Comparison of ENCODE assay signal across 7 mouse cellular contexts in the genomic region with DNA sequence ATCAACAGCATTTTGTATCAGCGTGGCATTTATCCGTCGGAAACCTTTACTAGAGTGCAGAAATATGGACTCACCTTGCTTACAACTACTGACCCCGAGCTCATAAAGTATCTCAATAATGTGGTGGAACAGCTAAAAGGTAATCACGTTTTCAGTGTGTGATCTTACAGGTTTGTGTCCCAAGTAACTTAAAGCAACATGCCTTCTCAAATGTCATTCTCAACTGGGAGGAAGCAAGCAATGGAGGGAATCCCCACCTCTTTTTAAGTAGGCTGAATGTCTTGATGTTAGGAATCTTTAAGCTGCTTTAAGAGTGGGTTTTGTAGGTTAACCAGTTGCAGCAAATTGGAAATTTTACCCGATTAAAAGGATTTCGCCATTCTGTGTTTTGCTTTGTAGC. TPM values are rescaled to one million over a fixed set of nuclear protein-coding genes. Genes with fewer than 3 reads are reported as not detected.
DNase-seq lines count a peak whose midpoint lies in the region; ATAC-seq and TF ChIP-seq lines count a peak whose summit lies in the region.

No protein-coding gene starts in this region.

- TF ChIP-seq CTCF in lung, postnatal 0 days (IDR thresholded peaks at IDR 0.05) = no peak
- TF ChIP-seq CTCF in embryonic fibroblast, embryonic 13.5 days (IDR thresholded peaks at IDR 0.05; ENCODE audit: borderline replicate concordance, insufficient read depth, low read length) = no peak

- TF ChIP-seq EP300 in lung, postnatal 0 days (IDR thresholded peaks at IDR 0.05) = no peak

- DNase-seq in lung, postnatal 0 days (ENCODE audit: low spot score) = no peak
- no peak for DNase-seq in lung, postnatal 10 days
- no peak for DNase-seq in limb, embryonic 14.5 days (ENCODE audit: low spot score)
- DNase-seq in cerebellum, postnatal 10 days = no peak
- no peak for DNase-seq in right cerebral cortex, adult 18-20 months

- H3K27me3 ChIP-seq in lung, postnatal 0 days (replicated peaks; ENCODE audit: insufficient read depth, low read length) = no peaks in the 10 kb centered on the region
- H3K27me3 ChIP-seq in limb, embryonic 14.5 days (ENCODE audit: control insufficient read depth, insufficient read depth, low read length) = no peaks in the 10 kb centered on the region
- no peaks in the 10 kb centered on the region for H3K27me3 ChIP-seq in stomach, embryonic 16.5 days (ENCODE audit: control insufficient read depth, insufficient read depth, low read length)

- ATAC-seq in lung, postnatal 0 days = no peak
- no peak for ATAC-seq in limb, embryonic 14.5 days (ENCODE audit: low FRiP score, low read depth)
- no peak for ATAC-seq in stomach, embryonic 16.5 days (ENCODE audit: insufficient read depth, low FRiP score)

- no peaks in the 10 kb centered on the region for H3K36me3 ChIP-seq in lung, postnatal 0 days (ENCODE audit: insufficient read depth, low read length)
- peaks cover 16% of the 10 kb centered on the region for H3K36me3 ChIP-seq in limb, embryonic 14.5 days (ENCODE audit: control insufficient read depth, insufficient read depth, low read length)
- no peaks in the 10 kb centered on the region for H3K36me3 ChIP-seq in stomach, embryonic 16.5 days (ENCODE audit: control insufficient read depth, insufficient read depth, low read length)

- H3K9ac ChIP-seq in lung, postnatal 0 days (replicated peaks; ENCODE audit: low read depth) = peak overlapping the region; percentile 39; the same call in 1 of the 2 replicates
- H3K9ac ChIP-seq in limb, embryonic 14.5 days (ENCODE audit: low read depth, low read length, severe bottlenecking) = peak overlapping the region; percentile 73
- peak overlapping the region; percentile 85 for H3K9ac ChIP-seq in stomach, embryonic 16.5 days (ENCODE audit: low read length)

- 10% methylated on average over 7 of the region's 7 CpGs for whole genome bisulfite sequencing in lung, postnatal 0 days
- WGBS in limb, embryonic 14.5 days = 12% methylated on average over 7 of the region's 7 CpGs
- WGBS in stomach, embryonic 16.5 days = 12% methylated on average over 7 of the region's 7 CpGs

- peak overlapping the region; percentile 78 for H3K4me3 ChIP-seq in lung, postnatal 0 days (ENCODE audit: low read depth, low read length)
- H3K4me3 ChIP-seq in embryonic fibroblast, embryonic 13.5 days (ENCODE audit: insufficient read depth, low read length) = peak overlapping the region; percentile 93
- peak overlapping the region; percentile 74 for H3K4me3 ChIP-seq in limb, embryonic 14.5 days (replicated peaks; ENCODE audit: low read length)
- peak overlapping the region; percentile 82 for H3K4me3 ChIP-seq in stomach, embryonic 16.5 days (replicated peaks; ENCODE audit: low read length)

- no peaks in the 10 kb centered on the region; the same call in 1 of the 2 replicates for H3K4me1 ChIP-seq in lung, postnatal 0 days (ENCODE audit: insufficient read depth, low read depth, low read length)
- H3K4me1 ChIP-seq in embryonic fibroblast, embryonic 13.5 days (ENCODE audit: control insufficient read depth, insufficient read depth, low read length) = peaks cover 3% of the 10 kb centered on the region; the same call in 1 of the 2 replicates
- H3K4me1 ChIP-seq in limb, embryonic 14.5 days (ENCODE audit: control insufficient read depth, insufficient read depth, low read length) = peaks cover 13% of the 10 kb centered on the region
- H3K4me1 ChIP-seq in stomach, embryonic 16.5 days (ENCODE audit: control insufficient read depth, insufficient read depth, low read length) = peaks cover 15% of the 10 kb centered on the region

- peak overlapping the region; percentile 63 for H3K27ac ChIP-seq in lung, postnatal 0 days (ENCODE audit: low read length)
- peak overlapping the region; percentile 64 for H3K27ac ChIP-seq in embryonic fibroblast, embryonic 13.5 days (ENCODE audit: insufficient read depth, low read length)
- H3K27ac ChIP-seq in limb, embryonic 14.5 days (replicated peaks; ENCODE audit: low read depth, low read length) = peak overlapping the region; percentile 77; the same call in 1 of the 2 replicates
- H3K27ac ChIP-seq in stomach, embryonic 16.5 days (ENCODE audit: low read length) = peak overlapping the region; percentile 93; the same call in 1 of the 2 replicates

- H3K9me3 ChIP-seq in lung, postnatal 0 days (ENCODE audit: low read length) = no peaks in the 10 kb centered on the region
- no peaks in the 10 kb centered on the region for H3K9me3 ChIP-seq in limb, embryonic 14.5 days (ENCODE audit: control insufficient read depth, low read length)
- H3K9me3 ChIP-seq in stomach, embryonic 16.5 days (replicated peaks; ENCODE audit: control insufficient read depth, low read length) = no peaks in the 10 kb centered on the region

- H3K4me2 ChIP-seq in lung, postnatal 0 days (replicated peaks; ENCODE audit: low read depth, low read length) = peak overlapping the region; percentile 87
- peak overlapping the region; percentile 72 for H3K4me2 ChIP-seq in limb, embryonic 14.5 days (replicated peaks; ENCODE audit: low read depth, low read length, severe bottlenecking)
- H3K4me2 ChIP-seq in stomach, embryonic 16.5 days (ENCODE audit: low read depth, low read length) = peak overlapping the region; percentile 76

- TF ChIP-seq POLR2A in embryonic fibroblast, embryonic 13.5 days (IDR thresholded peaks at IDR 0.05; ENCODE audit: low read depth, low read length) = no peak
- TF ChIP-seq POLR2A in limb, embryonic 14.5 days (IDR thresholded peaks at IDR 0.05; ENCODE audit: borderline replicate concordance, extremely low read depth, insufficient read depth, insufficient read length) = no peak

RNA-seq across cellular contexts. Expression of gene Mad2l1, which starts 0.8 kb away (rescaled TPM):
- 12.6 and 15.0 TPM in 2 replicates for polyA plus RNA-seq in lung, postnatal 0 days (2015; fragmentation: Nextera tagmentation; extraction: Ambion mirVana)
- 57.7 and 62.6 TPM in 2 replicates for polyA plus RNA-seq in embryonic fibroblast, embryonic 13.5 days (2011; ENCODE audit: insufficient read length, low read depth, missing spikeins)
- polyA plus RNA-seq in limb, embryonic 14.5 days (2012; rRNA removed) = 52.7 and 65.6 TPM in 2 replicates
- polyA plus RNA-seq in limb, embryonic 14.5 days (2014; fragmentation: Nextera tagmentation; extraction: Ambion mirVana) = 72.3 and 72.4 TPM in 2 replicates
- polyA plus RNA-seq in stomach, embryonic 16.5 days (2015; fragmentation: Nextera tagmentation; extraction: Ambion mirVana) = 74.5 and 82.4 TPM in 2 replicates

RNA-seq across cellular contexts. Expression of gene Vmn1r32, which starts 23.9 kb away (rescaled TPM):
- not detected in 2 replicates for polyA plus RNA-seq in lung, postnatal 0 days (2015; fragmentation: Nextera tagmentation; extraction: Ambion mirVana)
- polyA plus RNA-seq in embryonic fibroblast, embryonic 13.5 days (2011; ENCODE audit: insufficient read length, low read depth, missing spikeins) = not detected in 2 replicates
- polyA plus RNA-seq in limb, embryonic 14.5 days (2012; rRNA removed) = 0.03 TPM in 1 of 2 replicates, not detected in the other
- polyA plus RNA-seq in limb, embryonic 14.5 days (2014; fragmentation: Nextera tagmentation; extraction: Ambion mirVana) = 0.07 TPM in 2 replicates
- polyA plus RNA-seq in stomach, embryonic 16.5 days (2015; fragmentation: Nextera tagmentation; extraction: Ambion mirVana) = 0.08 TPM in 1 of 2 replicates, not detected in the other
